Mouse (Mus musculus) limb, embryonic 13.5 days (tissue): Measurements from ENCODE around the gene Macf1. TPM values are rescaled to one million over a fixed set of nuclear protein-coding genes. Genes with fewer than 3 reads are reported as not detected.
"Not testable (repeated sequence)": the region's sequence is repeated elsewhere in the genome, so short reads cannot be mapped to it uniquely, and the experiment has no call there.

ENCODE experiments used
- ATAC-seq: fragments of 200-750 bp; cut with Nextera tagmentation; 2 replicates; pipeline ENCODE4 v1.8.0; 2017; ENCODE audit warnings: low read depth, moderate number of reproducible peaks, moderate TSS enrichment; ENCODE audit not compliant: low FRiP score
- H3K27ac ChIP-seq: fragments of 300-500 bp; sonication (generic); 2 replicates; pipeline ENCODE4 v1.5.1; 2015; ENCODE audit warnings: inconsistent platforms, mild to moderate bottlenecking, moderate library complexity
- H3K27me3 ChIP-seq: fragments of 300-500 bp; sonication (generic); 2 replicates; pipeline ENCODE4 v1.6.1; 2015; ENCODE audit warnings: mild to moderate bottlenecking, inconsistent platforms
- H3K36me3 ChIP-seq: fragments of 300-500 bp; sonication (generic); 2 replicates; pipeline ENCODE4 v1.6.1; 2015; ENCODE audit warnings: inconsistent platforms, mild to moderate bottlenecking, moderate library complexity
- H3K4me1 ChIP-seq: fragments of 300-500 bp; sonication (generic); 2 replicates; pipeline ENCODE4 v1.6.1; 2015; ENCODE audit warnings: inconsistent platforms
- H3K4me2 ChIP-seq: fragments of 300-500 bp; sonication (generic); replicated peaks from 2 replicates; pipeline ENCODE4 v1.6.1; 2015; ENCODE audit warnings: inconsistent platforms, mild to moderate bottlenecking, moderate library complexity
- H3K4me3 ChIP-seq: fragments of 300-500 bp; sonication (generic); 2 replicates; pipeline ENCODE4 v1.5.1; 2015; ENCODE audit warnings: moderate library complexity, mild to moderate bottlenecking, inconsistent platforms
- H3K9ac ChIP-seq: fragments of 300-500 bp; sonication (generic); 2 replicates; pipeline ENCODE4 v1.6.1; 2015; ENCODE audit warnings: mild to moderate bottlenecking, inconsistent platforms
- H3K9me3 ChIP-seq: fragments of 300-500 bp; sonication (generic); 2 replicates; pipeline ENCODE4 v1.6.1; 2016; ENCODE audit warnings: inconsistent platforms
- WGBS: fragments of 180-500 bp; shearing (Covaris S2); methylation state at CpG from one replicate; pipeline ENCODE4 v1.1.7; 2015; 5-methylcytosine and 5-hydroxymethylcytosine counted together
- polyA plus RNA-seq: library from polyadenylated mRNA; unstranded; fragments of >200 nt; fragmentation: Nextera tagmentation; extraction: Ambion mirVana; gene quantifications from 2 replicates; pipeline ENCODE4 v1.2.1, GENCODE M21; 2015

Gene Macf1
- polyA plus RNA-seq, 1 experiment from 2014 or later = 48.0 TPM

GRCm38 (mm10) chr4:123666517-123666916, 17.6 kb downstream of the Macf1 start:
- H3K9me3 ChIP-seq = no peaks in the 10 kb centered on the region
- H3K27me3 ChIP-seq = no peaks in the 10 kb centered on the region
- no peaks in the 10 kb centered on the region for H3K36me3 ChIP-seq
- no peak overlapping the region for H3K4me2 ChIP-seq
- H3K4me1 ChIP-seq = peaks cover 41% of the 10 kb centered on the region
- no peak overlapping the region for H3K9ac ChIP-seq
- ATAC-seq = no peak
- no peak overlapping the region for H3K4me3 ChIP-seq
- WGBS = 89% methylated on average over 1 of the region's 1 CpGs
- no peak overlapping the region for H3K27ac ChIP-seq

GRCm38 (mm10) chr4:123665681-123666278, 18.4 kb downstream of the Macf1 start:
- no peaks in the 10 kb centered on the region for H3K9me3 ChIP-seq
- peak overlapping the region; percentile 98 for H3K27ac ChIP-seq
- H3K4me3 ChIP-seq = peak overlapping the region; percentile 93
- H3K27me3 ChIP-seq = no peaks in the 10 kb centered on the region
- no peak for ATAC-seq
- H3K9ac ChIP-seq = peak overlapping the region; percentile 99
- H3K36me3 ChIP-seq = no peaks in the 10 kb centered on the region
- H3K4me2 ChIP-seq = peak overlapping the region; percentile 88
- peaks cover 46% of the 10 kb centered on the region for H3K4me1 ChIP-seq
- WGBS = 36% methylated on average over 11 of the region's 11 CpGs

GRCm38 (mm10) chr4:123664951-123665661, 19.1 kb downstream of the Macf1 start:
- H3K4me3 ChIP-seq = peak overlapping the region; percentile 93
- H3K9ac ChIP-seq = peak overlapping the region; percentile 99
- H3K9me3 ChIP-seq = no peaks in the 10 kb centered on the region
- peaks cover 46% of the 10 kb centered on the region for H3K4me1 ChIP-seq
- ATAC-seq = peak; percentile 37
- no peaks in the 10 kb centered on the region for H3K27me3 ChIP-seq
- no peaks in the 10 kb centered on the region for H3K36me3 ChIP-seq
- peak overlapping the region; percentile 98 for H3K27ac ChIP-seq
- H3K4me2 ChIP-seq = peak overlapping the region; percentile 88
- under 1% methylated on average over 52 of the region's 58 CpGs for WGBS

GRCm38 (mm10) chr4:123664021-123664950, 19.9 kb downstream of the Macf1 start:
- Histone ChIP-seq H3K36me3 (no peaks in the 10 kb centered on the region), H3K27ac (peak overlapping the region; percentile 98), H3K9ac (peak overlapping the region; percentile 99), H3K9me3 (no peaks in the 10 kb centered on the region), H3K4me3 (peak overlapping the region; percentile 93), H3K27me3 (no peaks in the 10 kb centered on the region), H3K4me1 (peaks cover 46% of the 10 kb centered on the region), H3K4me2 (peak overlapping the region; percentile 88)
- ATAC-seq = peak; percentile 77
- WGBS = under 1% methylated on average over 99 of the region's 125 CpGs

DNA sequence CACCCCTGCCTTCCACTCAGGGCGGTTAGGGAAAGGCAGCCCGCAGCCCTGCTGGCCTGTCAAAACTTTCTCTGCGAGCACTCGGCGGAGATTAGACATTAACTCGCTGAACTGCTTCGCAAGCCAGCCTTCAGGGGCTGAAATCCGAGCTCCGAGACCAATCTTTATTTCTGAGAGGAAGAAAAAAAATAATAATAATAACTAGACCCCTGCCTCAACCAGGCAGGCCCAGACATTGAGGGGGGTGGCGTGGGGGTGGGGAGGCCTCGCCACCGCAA, 20.5 kb downstream of the Macf1 start:
- ATAC-seq = no peak; the same call in 1 of the 2 replicates
- Histone ChIP-seq H3K4me3 (peak overlapping the region; percentile 93), H3K9ac (peak overlapping the region; percentile 99), H3K27me3 (no peaks in the 10 kb centered on the region), H3K36me3 (no peaks in the 10 kb centered on the region), H3K4me2 (peak overlapping the region; percentile 88), H3K27ac (peak overlapping the region; percentile 98), H3K4me1 (peaks cover 46% of the 10 kb centered on the region), H3K9me3 (no peaks in the 10 kb centered on the region)
- WGBS = under 1% methylated on average over 12 of the region's 12 CpGs

DNA sequence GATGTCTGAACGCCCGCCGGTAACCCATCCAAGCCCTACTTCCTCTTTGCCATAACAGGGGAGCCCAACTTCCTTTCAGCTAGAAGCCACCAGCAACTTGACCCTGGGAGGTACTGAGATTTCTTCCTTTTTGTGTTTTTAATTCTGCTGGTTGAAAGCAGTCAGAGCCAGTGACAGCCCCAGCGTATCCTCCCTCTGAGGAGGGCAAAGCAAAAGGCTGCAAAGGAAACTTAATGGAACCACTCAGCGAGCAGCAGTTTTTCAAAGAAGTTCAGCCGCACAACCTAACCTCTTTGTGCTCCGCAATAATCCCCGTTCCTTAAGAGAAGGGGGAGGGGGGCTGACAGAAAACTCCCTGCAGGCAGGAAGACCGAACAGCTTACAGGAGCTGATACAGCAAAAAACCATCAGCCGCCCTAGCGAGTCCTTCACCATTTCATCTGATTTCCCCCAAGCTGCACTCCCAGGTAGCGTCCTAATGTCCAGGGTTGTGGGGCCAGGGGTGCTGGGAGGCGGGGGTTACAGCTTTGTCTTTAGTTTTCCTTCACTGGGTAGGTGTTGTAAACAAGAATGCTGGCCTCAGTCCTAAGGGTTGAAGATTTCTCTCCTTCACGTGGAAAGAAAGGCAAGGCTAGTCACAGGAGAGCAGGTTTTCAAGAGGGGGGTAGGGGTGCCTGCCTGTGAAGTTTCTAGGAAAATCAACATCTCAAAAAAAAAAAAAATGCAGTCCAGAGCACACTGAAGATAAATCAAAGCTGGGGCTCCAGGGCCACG, 21.1 kb downstream of the Macf1 start:
- H3K9ac ChIP-seq = peak overlapping the region; percentile 99
- H3K36me3 ChIP-seq = no peaks in the 10 kb centered on the region
- ATAC-seq = no peak
- no peaks in the 10 kb centered on the region for H3K27me3 ChIP-seq
- peak overlapping the region; percentile 93 for H3K4me3 ChIP-seq
- H3K4me2 ChIP-seq = peak overlapping the region; percentile 88
- no peaks in the 10 kb centered on the region for H3K9me3 ChIP-seq
- peak overlapping the region; percentile 98 for H3K27ac ChIP-seq
- peaks cover 46% of the 10 kb centered on the region for H3K4me1 ChIP-seq
- 3% methylated on average over 15 of the region's 15 CpGs for WGBS

DNA sequence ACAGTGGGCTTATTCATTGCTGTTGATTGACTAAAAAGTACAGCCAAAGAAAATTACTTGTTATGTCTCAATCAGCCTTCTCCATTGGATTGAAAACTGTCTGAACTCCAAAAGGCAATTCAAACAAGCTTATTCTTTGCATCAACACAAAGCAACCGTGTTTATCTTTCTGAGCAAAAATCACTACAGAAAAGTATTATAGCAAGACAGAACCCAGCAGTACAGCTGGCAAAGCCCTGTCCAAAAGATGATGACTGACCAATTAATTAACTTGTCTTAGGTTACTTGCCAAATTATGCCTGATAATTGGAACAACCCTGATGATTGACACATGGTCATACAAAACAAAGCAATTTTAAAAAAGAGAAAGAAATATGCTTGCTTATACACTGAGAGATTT, 26.0 kb downstream of the Macf1 start:
- Histone ChIP-seq H3K4me1 (peaks cover 22% of the 10 kb centered on the region), H3K36me3 (no peaks in the 10 kb centered on the region), H3K27ac (no peak overlapping the region), H3K4me2 (no peak overlapping the region), H3K27me3 (no peaks in the 10 kb centered on the region), H3K9me3 (no peaks in the 10 kb centered on the region), H3K9ac (no peak overlapping the region), H3K4me3 (no peak overlapping the region)
- ATAC-seq = no peak
- WGBS = 84% methylated on average over 1 of the region's 1 CpGs

- ATAC-seq = no peak
- Histone ChIP-seq H3K9ac (no peak overlapping the region), H3K4me1 (no peaks in the 10 kb centered on the region), H3K36me3 (no peaks in the 10 kb centered on the region), H3K9me3 (no peaks in the 10 kb centered on the region), H3K27ac (no peak overlapping the region), H3K4me2 (no peak overlapping the region), H3K4me3 (no peak overlapping the region), H3K27me3 (no peaks in the 10 kb centered on the region)
- 94% methylated on average over 5 of the region's 5 CpGs for WGBS
Observed at GRCm38 (mm10) chr4:123655245-123655644, 28.9 kb downstream of the Macf1 start.

GRCm38 (mm10) chr4:123654566-123654965, 29.6 kb downstream of the Macf1 start:
- no peak overlapping the region for H3K9ac ChIP-seq
- no peaks in the 10 kb centered on the region for H3K4me1 ChIP-seq
- H3K4me3 ChIP-seq = no peak overlapping the region
- H3K36me3 ChIP-seq = no peaks in the 10 kb centered on the region
- 100% methylated on average over 3 of the region's 4 CpGs for WGBS
- ATAC-seq = no peak
- no peak overlapping the region for H3K27ac ChIP-seq
- no peaks in the 10 kb centered on the region for H3K27me3 ChIP-seq
- no peak overlapping the region for H3K4me2 ChIP-seq
- no peaks in the 10 kb centered on the region for H3K9me3 ChIP-seq

- WGBS = 86% methylated on average over 5 of the region's 5 CpGs
- H3K4me2 ChIP-seq, H3K27me3 ChIP-seq, H3K27ac ChIP-seq, H3K36me3 ChIP-seq, ATAC-seq, H3K4me1 ChIP-seq, H3K9ac ChIP-seq, H3K9me3 ChIP-seq, H3K4me3 ChIP-seq: not testable (repeated sequence)
Observed at GRCm38 (mm10) chr4:123653446-123653845, 30.7 kb downstream of the Macf1 start.

DNA sequence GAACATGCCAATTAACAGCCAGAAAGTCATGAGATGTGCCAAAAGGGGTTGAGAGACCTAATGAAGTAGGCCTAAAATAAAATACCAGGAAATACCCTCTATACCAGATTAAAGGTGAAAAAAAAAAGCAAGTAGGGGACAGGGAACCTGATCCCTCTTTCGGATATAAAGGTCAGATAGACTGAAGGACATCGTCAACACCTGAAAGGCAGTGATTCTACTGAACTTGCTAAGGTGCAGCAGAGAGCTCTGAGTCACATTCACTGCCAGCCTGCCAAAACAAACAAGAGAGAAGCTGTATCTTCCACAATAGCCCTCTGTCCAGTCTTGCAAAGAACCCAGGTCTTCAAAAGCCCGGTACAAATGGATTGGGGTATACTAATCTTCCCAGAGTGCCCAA, 32.0 kb downstream of the Macf1 start:
- no peaks in the 10 kb centered on the region for H3K27me3 ChIP-seq
- H3K9ac ChIP-seq = no peak overlapping the region
- no peak for ATAC-seq
- no peak overlapping the region for H3K27ac ChIP-seq
- no peak overlapping the region for H3K4me2 ChIP-seq
- no peak overlapping the region for H3K4me3 ChIP-seq
- 87% methylated on average over 3 of the region's 3 CpGs for WGBS
- H3K36me3 ChIP-seq = peaks cover 4% of the 10 kb centered on the region; the same call in 1 of the 2 replicates
- H3K4me1 ChIP-seq = no peaks in the 10 kb centered on the region
- no peaks in the 10 kb centered on the region for H3K9me3 ChIP-seq
